Mouse (Mus musculus) CD4-positive, CD25-positive, alpha-beta regulatory T cell (primary cell): ENCODE measurements around the gene Mocs1. TPM values are rescaled to one million over a fixed set of nuclear protein-coding genes. Genes with fewer than 3 reads are reported as not detected.

Experiments used
- polyA plus RNA-seq: library from polyadenylated mRNA; unstranded; fragments of 100-300 nt; shearing (Covaris generic); gene quantifications from one replicate; pipeline ENCODE4 v1.2.1, GENCODE M21; 2017

The Mocs1 gene
- polyA plus RNA-seq, result 22.2 TPM

GRCm38 (mm10) chr17:49428239-49428688 is at the start of gene Mocs1:
TSS of gene Mocs1 (plus strand) at chr17:49428362.

Other genes starting within 250 kb of the Mocs1 start
- gene Daam2, start 136.0 kb downstream of the Mocs1 start, polyA plus RNA-seq, result 0.12 TPM
- gene Kif6, start 186.8 kb downstream of the Mocs1 start, polyA plus RNA-seq, result not detected